Mouse (Mus musculus) liver, adult 2 months (tissue): ENCODE measurements at regions not wholly inside any gene's neighbourhood (a gene's known extent, or its start where the extent isn't known, plus 50 kb on each side); places are given as distances from the start of the nearest gene placed in this dataset.

Experiments used
- DNase-seq: peaks from one replicate; pipeline ENCODE4 v3.0.0-alpha.2; 2011; ENCODE audit warnings: low read depth, low spot score; ENCODE audit errors: extremely low read depth
- H3K27ac ChIP-seq: fragments of 200-500 bp; replicated peaks from 2 replicates; pipeline ENCODE4 v1.5.1; 2012; ENCODE audit warnings: low read depth, mild to moderate bottlenecking, control low read depth, inconsistent platforms, low read length; ENCODE audit not compliant: insufficient read depth
- H3K27me3 ChIP-seq: fragments of 200-500 bp; 2 replicates; pipeline ENCODE4 v1.6.1; 2012; ENCODE audit warnings: mild to moderate bottlenecking, moderate library complexity, low read length, inconsistent platforms; ENCODE audit not compliant: control insufficient read depth, insufficient read depth
- H3K36me3 ChIP-seq: fragments of 200-500 bp; 2 replicates; pipeline ENCODE4 v1.6.1; 2012; ENCODE audit warnings: low read length, inconsistent platforms; ENCODE audit not compliant: control insufficient read depth, insufficient read depth
- H3K4me1 ChIP-seq: fragments of 200-500 bp; 2 replicates; pipeline ENCODE4 v1.6.1; 2011; ENCODE audit warnings: low read length; ENCODE audit not compliant: control insufficient read depth, insufficient read depth
- H3K4me3 ChIP-seq: fragments of 200-500 bp; 2 replicates; pipeline ENCODE4 v1.5.1; 2011; ENCODE audit warnings: low read depth, mild to moderate bottlenecking, control low read depth, low read length, moderate library complexity; ENCODE audit not compliant: insufficient read depth
- H3K79me2 ChIP-seq: fragments of 200-500 bp; 2 replicates; pipeline ENCODE4 v1.6.1; 2012; ENCODE audit warnings: inconsistent platforms, mild to moderate bottlenecking, low read length, moderate library complexity; ENCODE audit not compliant: control insufficient read depth, insufficient read depth
- H3K9ac ChIP-seq: fragments of 200-500 bp; 2 replicates; pipeline ENCODE4 v1.6.1; 2012; ENCODE audit warnings: low read depth, mild to moderate bottlenecking, control low read depth, inconsistent platforms, low read length
- CTCF ChIP-seq: fragments of 200-500 bp; IDR thresholded peaks from 2 replicates; pipeline ENCODE4 v1.5.1; 2011; ENCODE audit warnings: low read depth, low read length, control low read depth
- POLR2A ChIP-seq: fragments of 200-500 bp; IDR thresholded peaks from 2 replicates; pipeline ENCODE4 v1.6.1; 2011; ENCODE audit warnings: low read length, control low read depth; ENCODE audit not compliant: insufficient read depth; ENCODE audit errors: extremely low read depth
- WGBS: fragments of 180-500 bp; shearing (Covaris S2); methylation state at CpG from one replicate; pipeline ENCODE4 v1.1.7; 2018; 5-methylcytosine and 5-hydroxymethylcytosine counted together

DNA sequence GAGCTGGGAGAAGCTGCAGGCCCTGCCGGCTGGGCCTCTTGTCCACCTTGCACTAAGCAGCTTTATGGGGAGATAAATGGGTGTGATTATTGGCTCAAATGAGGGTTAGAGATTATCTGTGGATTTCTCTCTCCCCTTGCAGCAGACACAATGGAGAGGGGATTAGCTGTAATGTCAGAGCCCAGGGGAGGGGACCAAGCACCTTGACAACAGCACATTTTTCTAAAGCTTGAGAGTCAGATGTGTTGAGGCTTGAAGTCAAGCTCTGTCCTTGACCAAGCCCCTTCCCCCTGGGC, 74.9 kb upstream of the Cplx2 start:
- H3K27ac ChIP-seq, result no peak overlapping the region
- DNase-seq, result no peak
- no peak overlapping the region for H3K9ac ChIP-seq
- H3K79me2 ChIP-seq, result no peaks in the 10 kb centered on the region
- TF ChIP-seq POLR2A, result no peak
- TF ChIP-seq CTCF, result no peak
- WGBS, result 50% methylated on average over 1 of the region's 1 CpGs
- no peaks in the 10 kb centered on the region for H3K36me3 ChIP-seq
- H3K4me3 ChIP-seq, result no peak overlapping the region
- H3K4me1 ChIP-seq, result no peaks in the 10 kb centered on the region
- H3K27me3 ChIP-seq, result 0 out of 2 replicates have a peak, but pooled peaks cover 2% of the 10 kb centered on the region

DNA sequence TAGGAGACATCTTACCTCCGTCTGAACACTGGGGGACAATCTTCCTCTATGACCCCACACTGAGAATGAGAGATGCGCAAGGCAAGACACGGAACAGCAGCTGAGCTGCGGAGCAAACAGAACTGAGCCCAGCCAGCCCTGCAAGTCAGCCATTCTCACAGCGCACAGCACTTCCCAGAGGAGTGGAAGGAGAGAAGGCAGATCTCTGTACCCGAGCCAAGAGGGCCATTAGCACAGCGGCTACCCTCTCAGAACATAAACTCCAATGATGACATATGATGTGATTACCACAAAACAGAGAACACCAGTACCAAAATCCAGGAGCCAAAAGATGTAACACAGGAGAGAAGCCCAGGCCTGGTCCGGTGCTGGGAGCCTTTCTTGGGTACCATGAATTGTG, 72.3 kb upstream of the Cplx2 start:
- TF ChIP-seq CTCF (no peak), POLR2A (no peak)
- H3K9ac ChIP-seq, result no peak overlapping the region
- no peaks in the 10 kb centered on the region; the same call in 1 of the 2 replicates for H3K4me1 ChIP-seq
- no peaks in the 10 kb centered on the region for H3K36me3 ChIP-seq
- no peak overlapping the region for H3K4me3 ChIP-seq
- 79% methylated on average over 8 of the region's 8 CpGs for WGBS
- no peak for DNase-seq
- peaks cover 10% of the 10 kb centered on the region; the same call in 1 of the 2 replicates for H3K27me3 ChIP-seq
- no peak overlapping the region for H3K27ac ChIP-seq
- no peaks in the 10 kb centered on the region for H3K79me2 ChIP-seq

DNA sequence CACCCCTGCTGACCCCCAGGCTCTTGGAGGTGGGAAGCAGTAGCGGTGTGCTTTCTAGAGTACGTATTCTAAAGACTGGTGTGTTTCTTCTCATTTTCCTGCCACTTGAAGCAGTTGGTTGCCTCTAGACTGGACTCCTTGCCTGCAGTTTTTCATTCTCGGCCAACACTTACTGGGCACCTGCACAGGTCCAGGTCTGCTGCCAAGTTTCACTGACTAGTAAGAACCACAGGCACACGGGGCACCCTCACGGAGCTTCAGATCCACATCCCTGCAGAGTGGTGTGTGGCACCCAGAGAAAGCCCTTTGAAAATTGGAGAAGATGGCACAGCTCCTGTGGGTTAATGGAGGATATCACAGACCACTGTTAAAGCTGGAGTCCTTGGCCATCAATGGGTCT, 71.9 kb upstream of the Cplx2 start:
- H3K36me3 ChIP-seq, result no peaks in the 10 kb centered on the region
- no peak for TF ChIP-seq POLR2A
- TF ChIP-seq CTCF, result no peak

DNA sequence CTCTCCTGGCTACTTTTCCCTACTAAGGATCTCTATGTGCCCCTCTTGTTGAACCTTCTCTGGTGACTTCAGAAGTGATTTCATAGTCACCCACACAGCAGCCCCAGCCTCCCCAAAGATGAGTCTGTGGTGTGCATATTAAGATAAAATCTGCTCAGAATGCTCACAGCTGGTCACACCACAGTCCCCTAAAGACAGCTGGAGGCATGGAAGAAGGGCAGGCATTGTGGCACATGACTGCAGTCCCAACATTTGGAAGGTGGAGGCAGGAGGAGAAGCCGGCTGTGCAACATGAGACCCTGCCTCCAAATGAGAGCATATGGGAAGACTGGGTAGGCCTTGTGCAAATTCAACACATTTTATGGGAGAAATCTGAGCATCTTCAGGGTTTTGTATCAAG, 70.0 kb upstream of the Cplx2 start:
- H3K4me3 ChIP-seq, result no peak overlapping the region
- no peak overlapping the region for H3K9ac ChIP-seq
- no peaks in the 10 kb centered on the region for H3K79me2 ChIP-seq
- H3K27ac ChIP-seq, result no peak overlapping the region
- peaks cover 10% of the 10 kb centered on the region; the same call in 1 of the 2 replicates for H3K27me3 ChIP-seq
- no peak for DNase-seq
- H3K36me3 ChIP-seq, result no peaks in the 10 kb centered on the region
- WGBS, result 100% methylated on average over 1 of the region's 1 CpGs
- TF ChIP-seq POLR2A, result no peak
- TF ChIP-seq CTCF, result no peak
- H3K4me1 ChIP-seq, result no peaks in the 10 kb centered on the region; the same call in 1 of the 2 replicates

More for the DNA sequence above, 71.9 kb upstream of the Cplx2 start:
- no peak overlapping the region for H3K4me3 ChIP-seq
- no peak overlapping the region for H3K27ac ChIP-seq
- no peaks in the 10 kb centered on the region for H3K79me2 ChIP-seq
- no peaks in the 10 kb centered on the region; the same call in 1 of the 2 replicates for H3K4me1 ChIP-seq
- WGBS, result 87% methylated on average over 5 of the region's 5 CpGs
- no peak for DNase-seq
- no peak overlapping the region for H3K9ac ChIP-seq
- peaks cover 10% of the 10 kb centered on the region; the same call in 1 of the 2 replicates for H3K27me3 ChIP-seq

DNA sequence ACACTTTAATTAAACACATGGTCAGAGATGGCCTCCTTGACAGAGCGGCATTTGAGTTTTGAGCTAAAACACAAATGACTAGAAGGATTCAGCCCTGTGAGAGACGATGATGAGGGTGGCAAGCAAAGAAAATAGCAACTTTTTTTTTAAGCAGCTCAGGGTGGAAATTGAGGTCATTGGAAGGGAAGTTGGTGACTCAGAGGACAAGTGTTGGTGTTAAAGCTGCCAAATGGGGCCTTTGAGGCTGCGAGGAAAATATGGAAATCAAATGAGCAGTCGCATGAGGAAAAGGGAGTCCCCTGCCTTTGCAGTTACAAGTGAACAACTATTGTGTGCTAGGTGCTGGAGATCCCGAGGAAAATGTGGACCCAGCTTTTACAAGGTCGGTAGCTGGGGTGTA, 69.5 kb upstream of the Cplx2 start:
- Histone ChIP-seq H3K27ac (no peak overlapping the region), H3K79me2 (no peaks in the 10 kb centered on the region), H3K4me1 (no peaks in the 10 kb centered on the region; the same call in 1 of the 2 replicates), H3K4me3 (no peak overlapping the region), H3K9ac (no peak overlapping the region), H3K27me3 (peaks cover 10% of the 10 kb centered on the region; the same call in 1 of the 2 replicates), H3K36me3 (no peaks in the 10 kb centered on the region)
- 62% methylated on average over 6 of the region's 6 CpGs for WGBS
- DNase-seq, result peak; percentile 20
- TF ChIP-seq CTCF, result no peak
- TF ChIP-seq POLR2A, result no peak

DNA sequence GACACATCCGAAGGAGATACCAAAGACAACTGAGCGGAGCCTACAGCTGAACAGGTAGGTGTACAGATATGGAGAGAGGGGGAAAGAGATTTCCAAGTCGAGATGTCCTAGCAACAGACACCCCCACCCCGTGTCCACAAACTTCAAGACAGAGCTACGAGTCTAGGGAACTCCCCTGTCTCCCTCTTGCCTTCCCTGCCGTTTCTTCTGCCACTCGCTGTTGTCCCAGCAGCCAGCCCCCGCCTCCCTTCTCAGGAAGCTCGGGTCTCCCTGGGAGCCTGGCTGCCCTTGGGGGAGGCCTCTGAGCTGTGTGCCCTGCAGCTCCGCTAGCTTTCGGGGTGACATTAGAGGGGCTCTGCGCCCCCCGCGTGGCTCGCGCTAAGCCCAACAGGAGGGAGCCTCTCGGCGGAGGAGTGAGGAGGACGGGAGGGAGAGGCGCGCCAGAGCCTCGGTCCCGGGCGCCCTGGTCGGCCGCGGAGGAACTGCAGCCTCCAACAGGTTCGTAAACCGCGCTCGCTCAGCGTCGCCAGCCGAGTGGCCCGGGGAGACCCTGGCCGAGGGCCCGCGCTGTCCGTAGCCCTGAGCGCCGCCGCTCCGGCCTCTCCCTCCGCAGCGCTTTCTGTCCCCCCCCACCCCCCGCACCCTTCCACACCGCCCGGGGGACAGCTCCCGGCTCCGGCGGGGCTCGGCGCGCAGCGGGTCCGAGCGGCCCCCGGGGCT, 68.6 kb upstream of the Cplx2 start:
- no peaks in the 10 kb centered on the region for H3K36me3 ChIP-seq
- H3K27me3 ChIP-seq, result peaks cover 10% of the 10 kb centered on the region; the same call in 1 of the 2 replicates
- peak overlapping the region; percentile 83 for H3K9ac ChIP-seq
- no peaks in the 10 kb centered on the region for H3K79me2 ChIP-seq
- peak overlapping the region; percentile 70 for H3K4me3 ChIP-seq
- no peaks in the 10 kb centered on the region; the same call in 1 of the 2 replicates for H3K4me1 ChIP-seq
- peak overlapping the region; percentile 69 for H3K27ac ChIP-seq
- TF ChIP-seq POLR2A (no peak), CTCF (no peak)
- 3% methylated on average over 52 of the region's 58 CpGs for whole genome bisulfite sequencing
- DNase-seq, result no peak
